Mouse (Mus musculus): ENCODE measurements at regions not wholly inside any gene's neighbourhood (a gene's known extent, or its start where the extent isn't known, plus 50 kb on each side); places are given as distances from the start of the nearest gene placed in this dataset.
"Not testable (repeated sequence)": the region's sequence is repeated elsewhere in the genome, so short reads cannot be mapped to it uniquely, and the experiment has no call there.

DNA sequence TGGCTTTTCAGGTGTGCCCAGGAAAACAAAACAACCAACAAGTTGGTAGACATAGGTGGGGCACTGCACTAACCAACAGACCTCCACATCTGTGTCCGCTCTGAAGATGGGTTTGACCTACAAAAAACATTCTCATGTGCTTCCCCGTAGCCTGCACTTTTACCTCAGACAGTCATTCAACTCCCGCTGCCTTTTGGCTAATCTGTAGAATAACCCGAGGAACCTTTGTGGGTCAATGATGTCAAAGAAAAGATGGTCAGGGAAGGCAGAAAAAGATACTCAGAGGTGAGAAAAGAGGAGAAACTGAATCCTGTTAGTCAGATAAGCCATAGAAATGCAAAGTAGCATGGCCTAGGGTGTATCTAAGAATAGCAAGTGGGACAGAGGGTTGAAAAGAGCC lies 170.8 kb downstream of the Snx19 start:
- H3K36me3 ChIP-seq (replicated peaks; ENCODE audit: low read length), result no peaks in the 10 kb centered on the region

GRCm38 (mm10) chr9:30597092-30597491 lies 170.2 kb downstream of the Snx19 start:
- H3K4me3 ChIP-seq (replicated peaks); H3K27me3 ChIP-seq (replicated peaks); H3K4me1 ChIP-seq; H3K36me3 ChIP-seq (replicated peaks; ENCODE audit: low read length): not testable (repeated sequence)
- H3K9me3 ChIP-seq, result peaks cover 10% of the 10 kb centered on the region

More for the DNA sequence above, 170.8 kb downstream of the Snx19 start:
- H3K9me3 ChIP-seq, result peaks cover 10% of the 10 kb centered on the region
- no peak overlapping the region for H3K4me3 ChIP-seq (replicated peaks)
- H3K4me1 ChIP-seq, result no peaks in the 10 kb centered on the region
- TF ChIP-seq FLI1 (IDR thresholded peaks at IDR 0.05; ENCODE audit: low read length) (no peak), GATA1 (IDR thresholded peaks at IDR 0.05; ENCODE audit: borderline replicate concordance, low read length) (no peak)
- no peaks in the 10 kb centered on the region for H3K27me3 ChIP-seq (replicated peaks)

DNA sequence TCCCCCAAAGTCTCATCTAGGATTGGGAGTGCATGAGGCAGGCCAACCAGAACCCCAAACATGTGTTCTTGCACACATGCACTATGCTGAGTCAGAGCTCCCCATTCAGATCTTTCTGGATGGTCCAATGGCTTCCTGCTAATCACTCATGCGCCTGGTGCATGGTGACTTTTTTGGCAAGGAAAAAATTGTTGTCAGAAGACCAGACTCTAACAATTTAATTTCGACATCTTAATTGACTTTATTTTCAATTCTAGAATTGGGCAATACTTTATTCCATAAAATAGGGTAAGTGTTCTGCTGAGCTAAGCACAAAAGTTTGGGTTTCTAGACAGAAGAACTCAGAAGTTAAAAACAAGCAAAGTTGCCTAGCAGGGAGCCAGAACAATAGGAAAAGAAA lies 165.7 kb downstream of the Snx19 start:
- H3K9me3 ChIP-seq, result peaks cover 10% of the 10 kb centered on the region; the same call in 1 of the 2 replicates
- no peaks in the 10 kb centered on the region for H3K36me3 ChIP-seq (replicated peaks; ENCODE audit: low read length)
- no peaks in the 10 kb centered on the region for H3K4me1 ChIP-seq
- no peaks in the 10 kb centered on the region for H3K27me3 ChIP-seq (replicated peaks)
- H3K4me3 ChIP-seq (replicated peaks), result no peak overlapping the region
- TF ChIP-seq GATA1 (IDR thresholded peaks at IDR 0.05; ENCODE audit: borderline replicate concordance, low read length), result no peak
- TF ChIP-seq FLI1 (IDR thresholded peaks at IDR 0.05; ENCODE audit: low read length), result no peak

GRCm38 (mm10) chr9:30591246-30591645 lies 164.3 kb downstream of the Snx19 start:
- no peak overlapping the region for H3K4me3 ChIP-seq (replicated peaks)

GRCm38 (mm10) chr9:30590661-30591179 lies 163.8 kb downstream of the Snx19 start:
- TF ChIP-seq GATA1 (IDR thresholded peaks at IDR 0.05; ENCODE audit: borderline replicate concordance, low read length) (no peak), FLI1 (IDR thresholded peaks at IDR 0.05; ENCODE audit: low read length) (no peak)
- Histone ChIP-seq H3K9me3 (peaks cover 10% of the 10 kb centered on the region; the same call in 1 of the 2 replicates), H3K4me1 (no peaks in the 10 kb centered on the region), H3K27me3 (replicated peaks) (no peaks in the 10 kb centered on the region), H3K36me3 (replicated peaks; ENCODE audit: low read length) (no peaks in the 10 kb centered on the region), H3K4me3 (replicated peaks) (no peak overlapping the region)

More at GRCm38 (mm10) chr9:30591246-30591645, 164.3 kb downstream of the Snx19 start:
- no peaks in the 10 kb centered on the region for H3K27me3 ChIP-seq (replicated peaks)
- TF ChIP-seq GATA1 (IDR thresholded peaks at IDR 0.05; ENCODE audit: borderline replicate concordance, low read length), result no peak
- TF ChIP-seq FLI1 (IDR thresholded peaks at IDR 0.05; ENCODE audit: low read length), result no peak
- peaks cover 10% of the 10 kb centered on the region; the same call in 1 of the 2 replicates for H3K9me3 ChIP-seq
- H3K36me3 ChIP-seq (replicated peaks; ENCODE audit: low read length), result no peaks in the 10 kb centered on the region
- no peaks in the 10 kb centered on the region for H3K4me1 ChIP-seq

DNA sequence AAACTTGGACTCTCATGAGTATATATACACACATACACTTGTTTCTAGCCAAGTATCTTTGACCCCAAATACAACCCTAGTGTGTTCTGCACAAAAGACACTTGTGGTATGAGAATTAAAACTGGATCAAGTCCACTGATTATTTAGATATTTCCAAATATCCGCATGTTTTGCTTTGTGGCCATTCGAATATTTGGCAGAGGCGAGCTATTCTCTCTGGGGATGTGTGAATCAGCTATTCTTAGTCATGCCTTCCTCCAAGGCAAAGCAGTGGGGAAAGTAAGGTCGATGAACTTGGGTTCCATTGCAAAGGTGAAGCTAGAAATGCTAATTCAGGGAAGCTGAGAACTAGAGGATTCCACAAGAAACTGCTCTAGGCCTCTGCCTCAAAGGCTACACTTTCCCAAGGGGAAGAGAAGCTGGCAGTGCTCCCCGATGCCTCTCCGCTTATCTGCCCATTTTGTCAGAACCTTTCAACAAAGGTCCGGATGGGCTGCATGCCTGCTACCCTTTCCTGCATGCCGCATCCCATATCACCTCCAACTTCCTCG lies 154.4 kb downstream of the Snx19 start:
- no peak overlapping the region for H3K4me3 ChIP-seq (replicated peaks)
- no peaks in the 10 kb centered on the region for H3K4me1 ChIP-seq
- TF ChIP-seq GATA1 (IDR thresholded peaks at IDR 0.05; ENCODE audit: borderline replicate concordance, low read length), result no peak
- no peak for TF ChIP-seq FLI1 (IDR thresholded peaks at IDR 0.05; ENCODE audit: low read length)
- H3K9me3 ChIP-seq, result 0 out of 2 replicates have a peak, but pooled peaks cover 4% of the 10 kb centered on the region
- H3K27me3 ChIP-seq (replicated peaks), result no peaks in the 10 kb centered on the region
- H3K36me3 ChIP-seq (replicated peaks; ENCODE audit: low read length), result no peaks in the 10 kb centered on the region

DNA sequence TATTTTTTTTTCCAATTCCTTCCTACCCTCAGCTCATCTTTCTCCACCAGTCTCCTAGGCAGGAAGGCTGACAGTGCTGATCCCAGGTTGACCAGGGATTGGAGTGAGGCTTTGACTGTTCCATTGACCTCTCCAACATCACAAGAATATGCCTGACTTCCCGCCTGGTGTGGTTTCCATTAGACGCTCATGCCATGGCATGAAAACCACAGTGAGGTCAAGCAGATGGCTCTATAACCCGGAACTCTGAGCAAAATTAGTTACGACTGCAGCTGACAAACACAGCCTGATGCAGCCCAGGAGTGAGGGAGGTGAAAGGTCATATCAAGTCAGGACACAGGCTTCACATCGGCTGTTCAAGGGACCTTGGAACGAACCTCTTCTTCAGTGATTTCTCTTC lies 153.6 kb downstream of the Snx19 start:
- Histone ChIP-seq H3K27me3 (replicated peaks) (no peaks in the 10 kb centered on the region), H3K36me3 (replicated peaks; ENCODE audit: low read length) (no peaks in the 10 kb centered on the region), H3K4me1 (no peaks in the 10 kb centered on the region), H3K4me3 (replicated peaks) (no peak overlapping the region), H3K9me3 (0 out of 2 replicates have a peak, but pooled peaks cover 4% of the 10 kb centered on the region)
- TF ChIP-seq GATA1 (IDR thresholded peaks at IDR 0.05; ENCODE audit: borderline replicate concordance, low read length) (no peak), FLI1 (IDR thresholded peaks at IDR 0.05; ENCODE audit: low read length) (no peak)

GRCm38 (mm10) chr9:30578213-30578612 lies 151.3 kb downstream of the Snx19 start:
- no peak for TF ChIP-seq GATA1 (IDR thresholded peaks at IDR 0.05; ENCODE audit: borderline replicate concordance, low read length)
- no peak for TF ChIP-seq FLI1 (IDR thresholded peaks at IDR 0.05; ENCODE audit: low read length)
- no peak overlapping the region for H3K4me3 ChIP-seq (replicated peaks)
- no peaks in the 10 kb centered on the region for H3K4me1 ChIP-seq
- H3K36me3 ChIP-seq (replicated peaks; ENCODE audit: low read length), result no peaks in the 10 kb centered on the region
- H3K9me3 ChIP-seq, result 0 out of 2 replicates have a peak, but pooled peaks cover 4% of the 10 kb centered on the region
- H3K27me3 ChIP-seq (replicated peaks), result no peaks in the 10 kb centered on the region

DNA sequence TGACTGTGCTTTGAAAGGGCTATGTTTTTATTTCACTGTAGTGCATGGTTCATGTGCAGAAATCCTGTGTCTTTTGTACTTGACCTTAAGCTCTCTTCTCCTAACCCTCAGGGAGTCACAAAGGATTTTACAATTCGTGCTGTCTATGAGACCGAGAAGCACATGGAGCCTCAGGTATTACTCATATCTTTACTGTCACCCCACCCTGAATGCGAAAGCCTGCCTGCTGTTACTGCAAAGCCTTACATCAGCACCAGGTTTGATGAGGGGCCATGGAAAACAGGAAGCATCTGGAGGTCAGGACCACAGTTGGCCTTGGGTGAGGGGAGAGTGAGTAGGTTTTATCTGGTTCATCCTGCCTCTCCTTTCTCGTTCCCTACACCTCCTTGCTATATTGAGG lies 150.3 kb downstream of the Snx19 start:
- Histone ChIP-seq H3K4me3 (replicated peaks) (no peak overlapping the region), H3K4me1 (no peaks in the 10 kb centered on the region), H3K36me3 (replicated peaks; ENCODE audit: low read length) (no peaks in the 10 kb centered on the region), H3K9me3 (0 out of 2 replicates have a peak, but pooled peaks cover 4% of the 10 kb centered on the region), H3K27me3 (replicated peaks) (no peaks in the 10 kb centered on the region)
- TF ChIP-seq GATA1 (IDR thresholded peaks at IDR 0.05; ENCODE audit: borderline replicate concordance, low read length) (no peak), FLI1 (IDR thresholded peaks at IDR 0.05; ENCODE audit: low read length) (no peak)

DNA sequence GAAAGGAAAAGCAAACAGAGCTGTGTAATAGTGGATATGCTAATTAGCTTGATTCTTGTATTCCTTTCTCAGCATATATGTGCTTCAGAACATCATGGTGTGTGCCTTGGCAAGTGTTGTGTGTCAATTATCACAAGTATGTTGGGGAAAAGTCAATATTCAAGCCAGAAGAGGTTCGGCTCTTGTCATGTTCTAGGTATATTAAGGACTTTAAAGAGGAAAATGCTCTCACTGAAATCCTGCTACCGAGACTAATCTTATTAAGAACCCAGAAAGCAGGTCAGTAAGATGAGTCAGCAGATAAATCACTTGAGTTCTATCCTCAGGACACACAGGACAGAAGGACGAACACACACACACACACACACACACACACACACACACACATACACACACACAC lies 148.6 kb downstream of the Snx19 start:
- Histone ChIP-seq H3K27me3 (replicated peaks) (no peaks in the 10 kb centered on the region), H3K36me3 (replicated peaks; ENCODE audit: low read length) (no peaks in the 10 kb centered on the region), H3K4me3 (replicated peaks) (no peak overlapping the region), H3K9me3 (no peaks in the 10 kb centered on the region), H3K4me1 (no peaks in the 10 kb centered on the region)
- TF ChIP-seq FLI1 (IDR thresholded peaks at IDR 0.05; ENCODE audit: low read length) (no peak), GATA1 (IDR thresholded peaks at IDR 0.05; ENCODE audit: borderline replicate concordance, low read length) (no peak)

All from megakaryocyte, embryonic 14.5 days (primary cell).